ENCODE assay signal across 35 mouse cellular contexts in genomic region chr15:93131056-93131455, GRCm38 (mm10).
"Had no signal": no experiment of that assay in that cellular context is flagged by ENCODE, and none has a peak within 500 bp of the region (broad histone marks: within the 10 kb centered on the region; RNA-seq: fewer than 3 reads in every experiment).

No protein-coding gene starts in this region.

- H3K27ac ChIP-seq: heart, embryonic 13.5 days; heart, embryonic 15.5 days; hindbrain, embryonic 10.5 days; hindbrain, embryonic 12.5 days; hindbrain, embryonic 13.5 days; hindbrain, embryonic 14.5 days; hindbrain, embryonic 15.5 days; hindbrain, postnatal 0 days; intestine, embryonic 15.5 days; kidney, embryonic 15.5 days; kidney, postnatal 0 days; layer of hippocampus, adult 2 months; left cerebral cortex, adult 2 months had no signal

- H3K4me1 ChIP-seq: heart, embryonic 12.5 days; heart, embryonic 13.5 days; heart, embryonic 15.5 days; hindbrain, embryonic 10.5 days; hindbrain, embryonic 15.5 days; intestine, embryonic 15.5 days; kidney, embryonic 15.5 days had no signal

- H3K4me3 ChIP-seq: heart, embryonic 12.5 days; heart, embryonic 13.5 days; heart, embryonic 15.5 days; hindbrain, embryonic 10.5 days; hindbrain, embryonic 12.5 days; hindbrain, embryonic 13.5 days; hindbrain, embryonic 15.5 days; intestine, embryonic 15.5 days; kidney, embryonic 15.5 days; layer of hippocampus, adult 2 months; left cerebral cortex, adult 2 months had no signal

- H3K4me2 ChIP-seq: heart, embryonic 11.5 days; heart, embryonic 12.5 days; heart, embryonic 13.5 days; heart, embryonic 15.5 days; hindbrain, embryonic 12.5 days; hindbrain, embryonic 13.5 days; hindbrain, embryonic 14.5 days; hindbrain, embryonic 15.5 days; intestine, embryonic 15.5 days; kidney, embryonic 15.5 days had no signal

- ATAC-seq: hindbrain, embryonic 16.5 days; hindbrain, postnatal 0 days; inflammation-experienced regulatory T-cells, adult 6 months; intestine, embryonic 15.5 days; intestine, embryonic 16.5 days; intestine, postnatal 0 days had no signal

- DNase-seq: heart, postnatal 10 days; heart, postnatal 14 days; heart, postnatal 36 days; heart, postnatal 4 days; kidney, adult 11 months; kidney, adult 18-20 months; kidney, adult 2 months; kidney, adult 8-10 months; kidney, adult 9 months; kidney, postnatal 10 days; kidney, postnatal 14 days; kidney, postnatal 25 days; kidney, postnatal 36 days; kidney, postnatal 4 days; layer of hippocampus, adult 9-11 months; layer of hippocampus, postnatal 36 days had no signal

- H3K9ac ChIP-seq: heart, embryonic 12.5 days; heart, embryonic 13.5 days; heart, embryonic 15.5 days; hindbrain, embryonic 12.5 days; hindbrain, embryonic 13.5 days; hindbrain, embryonic 14.5 days; hindbrain, embryonic 15.5 days; intestine, embryonic 15.5 days; kidney, embryonic 15.5 days had no signal

- H3K36me3 ChIP-seq: heart, embryonic 12.5 days; heart, embryonic 13.5 days; heart, embryonic 15.5 days; hindbrain, embryonic 10.5 days; hindbrain, embryonic 12.5 days; hindbrain, embryonic 13.5 days; hindbrain, embryonic 15.5 days; intestine, embryonic 15.5 days; kidney, embryonic 15.5 days had no signal

- H3K27me3 ChIP-seq: heart, embryonic 12.5 days; heart, embryonic 13.5 days; heart, embryonic 15.5 days; hindbrain, embryonic 12.5 days; hindbrain, embryonic 13.5 days; hindbrain, embryonic 15.5 days; intestine, embryonic 15.5 days; kidney, embryonic 15.5 days had no signal

- H3K9me3 ChIP-seq: heart, embryonic 13.5 days; heart, embryonic 15.5 days; hindbrain, embryonic 10.5 days; hindbrain, embryonic 12.5 days; hindbrain, embryonic 13.5 days; hindbrain, embryonic 15.5 days; intestine, embryonic 15.5 days; kidney, embryonic 15.5 days had no signal
